Mouse (Mus musculus) liver, embryonic 13.5 days (tissue): ENCODE results near the gene Speg. TPM values are rescaled to one million over a fixed set of nuclear protein-coding genes. Genes with fewer than 3 reads are reported as not detected.

Experiments used
- ATAC-seq: fragments of 200-750 bp; cut with Nextera tagmentation; 2 replicates; pipeline ENCODE4 v1.8.0; 2017; ENCODE audit warnings: low read depth, mild to moderate bottlenecking, moderate number of reproducible peaks, moderate library complexity
- DNase-seq: peaks from one replicate; pipeline ENCODE4 v3.0.0; 2022
- H3K27ac ChIP-seq: fragments of 300-500 bp; sonication (generic); 2 replicates; pipeline ENCODE4 v1.5.1; 2015; ENCODE audit warnings: moderate library complexity, mild to moderate bottlenecking, inconsistent platforms
- H3K27me3 ChIP-seq: fragments of 300-500 bp; sonication (generic); 2 replicates; pipeline ENCODE4 v1.6.1; 2015; ENCODE audit warnings: mild to moderate bottlenecking, inconsistent platforms
- H3K36me3 ChIP-seq: fragments of 300-500 bp; sonication (generic); 2 replicates; pipeline ENCODE4 v1.6.1; 2015; ENCODE audit warnings: mild to moderate bottlenecking, inconsistent platforms
- H3K4me1 ChIP-seq: fragments of 300-500 bp; sonication (generic); replicated peaks from 2 replicates; pipeline ENCODE4 v1.6.1; 2015; ENCODE audit warnings: inconsistent platforms
- H3K4me2 ChIP-seq: fragments of 300-500 bp; sonication (generic); 2 replicates; pipeline ENCODE4 v1.6.1; 2015; ENCODE audit warnings: inconsistent platforms, mild to moderate bottlenecking, moderate library complexity
- H3K4me3 ChIP-seq: fragments of 300-500 bp; sonication (generic); replicated peaks from 2 replicates; pipeline ENCODE4 v1.5.1; 2015; ENCODE audit warnings: mild to moderate bottlenecking, inconsistent platforms
- H3K9ac ChIP-seq: fragments of 300-500 bp; sonication (generic); 2 replicates; pipeline ENCODE4 v1.6.1; 2015; ENCODE audit warnings: mild to moderate bottlenecking, inconsistent platforms
- H3K9me3 ChIP-seq: fragments of 300-500 bp; sonication (generic); replicated peaks from 2 replicates; pipeline ENCODE4 v1.6.1; 2016; ENCODE audit warnings: inconsistent platforms
- WGBS: fragments of 180-500 bp; shearing (Covaris S2); methylation state at CpG from one replicate; pipeline ENCODE4 v1.1.7; 2015; ENCODE audit not compliant: insufficient replicate concordance; 5-methylcytosine and 5-hydroxymethylcytosine counted together
- polyA plus RNA-seq: library from polyadenylated mRNA; unstranded; fragments of >200 nt; fragmentation: Nextera tagmentation; extraction: Ambion mirVana; gene quantifications from 2 replicates; pipeline ENCODE4 v1.2.1, GENCODE M21; 2015

The Speg gene
- polyA plus RNA-seq = 10.3 and 10.7 TPM in 2 replicates

- H3K4me1 ChIP-seq = peaks cover 5% of the 10 kb centered on the region; the same call in 1 of the 2 replicates
- no peak for DNase-seq
- 10% methylated on average over 57 of the region's 57 CpGs for WGBS
- H3K9me3 ChIP-seq = no peaks in the 10 kb centered on the region
- peak within 1 kb of the TSS; percentile 36; the same call in 1 of the 2 replicates for H3K9ac ChIP-seq
- no peak; the same call in 1 of the 2 replicates for ATAC-seq
- no peak within 1 kb of the TSS for H3K27ac ChIP-seq
- peaks cover 74% of the 10 kb centered on the region for H3K27me3 ChIP-seq
- H3K4me2 ChIP-seq = peak within 1 kb of the TSS; percentile 52
- H3K4me3 ChIP-seq = peak within 1 kb of the TSS; percentile 16
- no peaks in the 10 kb centered on the region for H3K36me3 ChIP-seq
Observed at GRCm38 (mm10) chr1:75374950-75375936, at the start of gene Speg. TSS of gene Speg (plus strand) at chr1:75375297.

- Histone ChIP-seq H3K4me1 (no peaks in the 10 kb centered on the region), H3K9ac (no peak overlapping the region), H3K27me3 (no peaks in the 10 kb centered on the region), H3K4me2 (no peak overlapping the region), H3K4me3 (no peak overlapping the region), H3K27ac (no peak overlapping the region), H3K36me3 (no peaks in the 10 kb centered on the region), H3K9me3 (0 out of 2 replicates have a peak, but pooled peaks cover 3% of the 10 kb centered on the region)
- ATAC-seq (no peak), DNase-seq (no peak)
Observed at GRCm38 (mm10) chr1:75327461-75327860, 47.6 kb upstream of the Speg start.

- ATAC-seq (no peak), DNase-seq (no peak)
- 48% methylated on average over 1 of the region's 1 CpGs for WGBS
- Histone ChIP-seq H3K27me3 (no peaks in the 10 kb centered on the region), H3K9ac (no peak overlapping the region), H3K9me3 (0 out of 2 replicates have a peak, but pooled peaks cover 3% of the 10 kb centered on the region), H3K4me1 (peaks cover under 1% of the 10 kb centered on the region; the same call in 1 of the 2 replicates), H3K4me2 (no peak overlapping the region), H3K27ac (no peak overlapping the region), H3K4me3 (no peak overlapping the region), H3K36me3 (no peaks in the 10 kb centered on the region)
Observed at GRCm38 (mm10) chr1:75331271-75331670, 43.8 kb upstream of the Speg start.

- Histone ChIP-seq H3K36me3 (no peaks in the 10 kb centered on the region), H3K27me3 (peaks cover 15% of the 10 kb centered on the region; the same call in 1 of the 2 replicates), H3K27ac (no peak overlapping the region), H3K9me3 (no peaks in the 10 kb centered on the region), H3K4me2 (no peak overlapping the region), H3K9ac (no peak overlapping the region), H3K4me3 (no peak overlapping the region), H3K4me1 (peaks cover 18% of the 10 kb centered on the region)
- ATAC-seq (no peak), DNase-seq (no peak)
- WGBS = 34% methylated on average over 3 of the region's 3 CpGs
Observed at GRCm38 (mm10) chr1:75336461-75336860, 38.6 kb upstream of the Speg start.

- H3K36me3 ChIP-seq = no peaks in the 10 kb centered on the region
- no peak overlapping the region for H3K4me3 ChIP-seq
- no peak for ATAC-seq
- H3K4me2 ChIP-seq = no peak overlapping the region
- H3K27ac ChIP-seq = no peak overlapping the region
- H3K27me3 ChIP-seq = peaks cover 20% of the 10 kb centered on the region; the same call in 1 of the 2 replicates
- H3K9ac ChIP-seq = no peak overlapping the region
- no peaks in the 10 kb centered on the region for H3K9me3 ChIP-seq
- DNase-seq = no peak
- H3K4me1 ChIP-seq = peaks cover 18% of the 10 kb centered on the region
- 32% methylated on average over 9 of the region's 9 CpGs for WGBS
Observed at GRCm38 (mm10) chr1:75337097-75337496, 38.0 kb upstream of the Speg start.

GRCm38 (mm10) chr1:75338091-75338694 lies 36.9 kb upstream of the Speg start:
- Histone ChIP-seq H3K36me3 (no peaks in the 10 kb centered on the region), H3K4me3 (no peak overlapping the region), H3K4me1 (peaks cover 18% of the 10 kb centered on the region), H3K9me3 (no peaks in the 10 kb centered on the region), H3K27me3 (peaks cover 23% of the 10 kb centered on the region; the same call in 1 of the 2 replicates), H3K4me2 (no peak overlapping the region), H3K9ac (no peak overlapping the region), H3K27ac (no peak overlapping the region)
- no peak for ATAC-seq
- WGBS = 39% methylated on average over 11 of the region's 11 CpGs
- DNase-seq = no peak

- Histone ChIP-seq H3K4me3 (no peak overlapping the region), H3K9me3 (no peaks in the 10 kb centered on the region), H3K27me3 (peaks cover 34% of the 10 kb centered on the region), H3K4me2 (no peak overlapping the region), H3K9ac (no peak overlapping the region), H3K4me1 (peaks cover 18% of the 10 kb centered on the region), H3K36me3 (no peaks in the 10 kb centered on the region), H3K27ac (no peak overlapping the region)
- WGBS = 61% methylated on average over 9 of the region's 9 CpGs
- ATAC-seq (no peak), DNase-seq (no peak)
Observed at GRCm38 (mm10) chr1:75339337-75339736, 35.8 kb upstream of the Speg start.

- Histone ChIP-seq H3K9ac (no peak overlapping the region), H3K27me3 (peaks cover 46% of the 10 kb centered on the region), H3K4me1 (peaks cover 26% of the 10 kb centered on the region), H3K27ac (no peak overlapping the region), H3K4me3 (no peak overlapping the region), H3K9me3 (no peaks in the 10 kb centered on the region), H3K36me3 (no peaks in the 10 kb centered on the region), H3K4me2 (no peak overlapping the region)
- no peak for DNase-seq
- ATAC-seq = no peak
- 60% methylated on average over 2 of the region's 2 CpGs for WGBS
Observed at GRCm38 (mm10) chr1:75340519-75340918, 34.6 kb upstream of the Speg start.

GRCm38 (mm10) chr1:75342874-75343416 lies 32.2 kb upstream of the Speg start:
- peaks cover 11% of the 10 kb centered on the region; the same call in 1 of the 2 replicates for H3K4me1 ChIP-seq
- H3K9ac ChIP-seq = no peak overlapping the region
- H3K27me3 ChIP-seq = peaks cover 55% of the 10 kb centered on the region
- under 1% methylated on average over 8 of the region's 8 CpGs for WGBS
- no peaks in the 10 kb centered on the region for H3K36me3 ChIP-seq
- H3K4me2 ChIP-seq = no peak overlapping the region
- no peak overlapping the region for H3K4me3 ChIP-seq
- no peak for DNase-seq
- no peaks in the 10 kb centered on the region for H3K9me3 ChIP-seq
- no peak overlapping the region for H3K27ac ChIP-seq
- no peak for ATAC-seq

- DNase-seq (no peak), ATAC-seq (no peak)
- no peak overlapping the region for H3K9ac ChIP-seq
- H3K27me3 ChIP-seq = peaks cover 52% of the 10 kb centered on the region
- no peaks in the 10 kb centered on the region for H3K36me3 ChIP-seq
- H3K4me2 ChIP-seq = no peak overlapping the region
- H3K4me1 ChIP-seq = peaks cover 7% of the 10 kb centered on the region; the same call in 1 of the 2 replicates
- H3K4me3 ChIP-seq = no peak overlapping the region
- H3K27ac ChIP-seq = peak overlapping the region; percentile 43; the same call in 1 of the 2 replicates
- 12% methylated on average over 15 of the region's 15 CpGs for WGBS
- H3K9me3 ChIP-seq = no peaks in the 10 kb centered on the region
Observed at GRCm38 (mm10) chr1:75344291-75345035, 30.6 kb upstream of the Speg start.
